Mouse (Mus musculus) liver, adult (tissue): ENCODE measurements around the gene Parvb.

Source experiments
- GATA4 ChIP-seq: IDR thresholded peaks from 2 replicates; pipeline ENCODE4 v1.6.1; 2014; ENCODE audit warnings: mild to moderate bottlenecking, low read length; ENCODE audit not compliant: insufficient replicate concordance

Gene Parvb

GRCm38 (mm10) chr15:84336281-84336817 lies 104.5 kb downstream of the Parvb start:
- TF ChIP-seq GATA4, result no peak

GRCm38 (mm10) chr15:84337599-84337998 lies 105.8 kb downstream of the Parvb start:
- no peak for TF ChIP-seq GATA4

GRCm38 (mm10) chr15:84340926-84341325 lies 109.1 kb downstream of the Parvb start:
- TF ChIP-seq GATA4, result no peak

GRCm38 (mm10) chr15:84348769-84349168 lies 116.9 kb downstream of the Parvb start:
- no peak for TF ChIP-seq GATA4

GRCm38 (mm10) chr15:84349915-84350738 lies 118.3 kb downstream of the Parvb start:
- no peak for TF ChIP-seq GATA4

GRCm38 (mm10) chr15:84351342-84351741 lies 119.5 kb downstream of the Parvb start:
- no peak for TF ChIP-seq GATA4

GRCm38 (mm10) chr15:84351915-84352844 lies 120.3 kb downstream of the Parvb start:
- TF ChIP-seq GATA4, result no peak

GRCm38 (mm10) chr15:84355081-84355480 lies 123.2 kb downstream of the Parvb start:
- no peak for TF ChIP-seq GATA4

- TF ChIP-seq GATA4, result no peak
Measured at GRCm38 (mm10) chr15:84364746-84365145, 132.9 kb downstream of the Parvb start.
